Mouse (Mus musculus) brown adipose tissue, adult 24 weeks (tissue): ENCODE data around the gene Btbd35f14. TPM values are rescaled to one million over a fixed set of nuclear protein-coding genes. Genes with fewer than 3 reads are reported as not detected.
"Not testable (repeated sequence)": the region's sequence is repeated elsewhere in the genome, so short reads cannot be mapped to it uniquely, and the experiment has no call there.

Experiments used
- H3K27ac ChIP-seq: fragments of 200-500 bp; replicated peaks from 2 replicates; pipeline ENCODE4 v1.5.1; 2012; ENCODE audit warnings: low read depth, mild to moderate bottlenecking, low read length
- H3K4me1 ChIP-seq: fragments of 200-500 bp; 2 replicates; pipeline ENCODE4 v1.6.1; 2012; ENCODE audit warnings: low read length, mixed read lengths; ENCODE audit not compliant: control insufficient read depth, insufficient read depth, insufficient read length
- H3K4me3 ChIP-seq: fragments of 200-500 bp; 2 replicates; pipeline ENCODE4 v1.5.1; 2012; ENCODE audit warnings: low read depth, mild to moderate bottlenecking, low read length, moderate library complexity; ENCODE audit not compliant: insufficient read depth
- polyA plus RNA-seq: library from polyadenylated mRNA; stranded (reverse); fragments of >200 nt; gene quantifications from 2 replicates; pipeline ENCODE4 v1.2.4, GENCODE M21; 2012; ENCODE audit not compliant: missing spikeins, insufficient read depth, insufficient read length

The Btbd35f14 gene
- not detected in 2 replicates for polyA plus RNA-seq

DNA sequence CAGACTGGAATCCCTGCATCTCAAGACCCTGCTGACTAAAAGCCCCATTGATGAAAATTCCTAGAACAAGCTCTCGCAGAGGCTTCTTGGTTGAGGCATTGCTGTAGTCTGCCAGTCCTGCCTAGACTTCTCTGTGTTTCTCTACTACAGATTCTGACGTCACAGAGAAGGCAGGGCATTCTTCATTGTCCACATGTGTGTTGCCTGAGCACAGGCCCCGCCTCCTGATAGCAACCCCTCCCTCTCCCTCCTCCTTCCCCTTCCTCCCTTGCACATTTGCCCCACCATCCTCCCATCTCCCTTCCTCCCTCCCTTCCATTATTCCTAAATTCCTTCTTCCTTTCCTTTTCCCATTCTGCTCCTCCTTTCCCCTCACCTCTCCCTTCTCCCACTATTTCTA lies at the start of gene Btbd35f14:
Gene Btbd35f14, minus strand, starts transcription at position 101 of the 400 bp plus-strand sequence.
- H3K27ac ChIP-seq, H3K4me1 ChIP-seq: not testable (repeated sequence)

DNA sequence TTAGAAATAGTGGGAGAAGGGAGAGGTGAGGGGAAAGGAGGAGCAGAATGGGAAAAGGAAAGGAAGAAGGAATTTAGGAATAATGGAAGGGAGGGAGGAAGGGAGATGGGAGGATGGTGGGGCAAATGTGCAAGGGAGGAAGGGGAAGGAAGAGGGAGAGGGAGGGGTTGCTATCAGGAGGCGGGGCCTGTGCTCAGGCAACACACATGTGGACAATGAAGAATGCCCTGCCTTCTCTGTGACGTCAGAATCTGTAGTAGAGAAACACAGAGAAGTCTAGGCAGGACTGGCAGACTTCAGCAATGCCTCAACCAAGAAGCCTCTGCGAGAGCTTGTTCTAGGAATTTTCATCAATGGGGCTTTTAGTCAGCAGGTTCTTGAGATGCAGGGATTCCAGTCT lies 45.3 kb downstream of the Btbd35f14 start, which contains the start of gene Btbd35f13:
Gene Btbd35f13, plus strand, starts transcription at position 301 of the 400 bp plus-strand sequence.
- H3K4me1 ChIP-seq, H3K4me3 ChIP-seq, H3K27ac ChIP-seq: not testable (repeated sequence)

More for the DNA sequence above, at the start of gene Btbd35f14:
- not testable (repeated sequence) for H3K4me3 ChIP-seq

Other genes starting within 250 kb of the Btbd35f14 start
- not detected in 2 replicates for gene Btbd35f15, start 125.0 kb downstream of the Btbd35f14 start, polyA plus RNA-seq
- gene Btbd35f13, start 45.2 kb downstream of the Btbd35f14 start, polyA plus RNA-seq = not detected in 2 replicates